Mouse (Mus musculus) kidney, adult 8-10 months (tissue): ENCODE measurements around the gene Agtpbp1.

ENCODE experiments used
- DNase-seq, 2 experiments: peaks; one replicate each; pipeline ENCODE4 v3.0.0; 2022

Gene Agtpbp1

GRCm38 (mm10) chr13:59413885-59414284 is 171.1 kb downstream of the Agtpbp1 start:
- no peak for DNase-seq

GRCm38 (mm10) chr13:59412672-59413071 is 172.4 kb downstream of the Agtpbp1 start:
- no peak for DNase-seq

- DNase-seq = no peak
Measured at GRCm38 (mm10) chr13:59407182-59407581, 177.8 kb downstream of the Agtpbp1 start.

- DNase-seq = no peak
Measured at GRCm38 (mm10) chr13:59402026-59402775, 182.8 kb downstream of the Agtpbp1 start.

GRCm38 (mm10) chr13:59397571-59397970 is 187.5 kb downstream of the Agtpbp1 start:
- DNase-seq = peak in 1 of 2 experiments; percentile 17
